Mouse (Mus musculus) lung, postnatal 0 days (tissue): Measurements from ENCODE around the gene Wdr25.

Source experiments
- CTCF ChIP-seq: IDR thresholded peaks from 2 replicates; pipeline ENCODE4 v1.5.1; 2016; ENCODE audit warnings: antibody characterized with exemption, mild to moderate bottlenecking
- EP300 ChIP-seq: IDR thresholded peaks from 2 replicates; pipeline ENCODE4 v1.6.1; 2016; ENCODE audit warnings: antibody characterized with exemption, mild to moderate bottlenecking, control low read depth

- no peak for TF ChIP-seq CTCF
- TF ChIP-seq EP300: no peak
These were observed 4.8 kb upstream of the Wdr25 start for GRCm38 (mm10) chr12:108888632-108889031.
